Mouse (Mus musculus): ENCODE data around the gene Rnf186.
A peak's percentile ranks its signal among the peaks of the same experiment; 100 is the strongest.
"Not testable (repeated sequence)": the region's sequence is repeated elsewhere in the genome, so short reads cannot be mapped to it uniquely, and the experiment has no call there.

The Rnf186 gene

GRCm38 (mm10) chr4:138972139-138972826 lies 5.4 kb downstream of the Rnf186 start:
- no peak for DNase-seq

GRCm38 (mm10) chr4:138972827-138973718 lies 6.2 kb downstream of the Rnf186 start, which contains the start of gene Tmco4:
Tmco4 (plus strand) TSS chr4:138972888.
- DNase-seq: peak; percentile 34

- DNase-seq: no peak
Observed at GRCm38 (mm10) chr4:138973719-138974115, 6.8 kb downstream of the Rnf186 start.

GRCm38 (mm10) chr4:138974540-138974939 lies 7.6 kb downstream of the Rnf186 start:
- not testable (repeated sequence) for DNase-seq

- DNase-seq: no peak
Observed at GRCm38 (mm10) chr4:138975194-138975593, 8.3 kb downstream of the Rnf186 start.

GRCm38 (mm10) chr4:138976046-138976445 lies 9.1 kb downstream of the Rnf186 start:
- no peak for DNase-seq

GRCm38 (mm10) chr4:138980021-138980420 lies 13.1 kb downstream of the Rnf186 start:
- DNase-seq: no peak

- no peak for DNase-seq
Observed at GRCm38 (mm10) chr4:138980771-138981420, 14.0 kb downstream of the Rnf186 start.

- DNase-seq: no peak
Observed at GRCm38 (mm10) chr4:138983422-138983821, 16.5 kb downstream of the Rnf186 start.

GRCm38 (mm10) chr4:138984744-138985143 lies 17.8 kb downstream of the Rnf186 start:
- no peak for DNase-seq

- DNase-seq: no peak
Observed at GRCm38 (mm10) chr4:138986280-138986679, 19.4 kb downstream of the Rnf186 start.

GRCm38 (mm10) chr4:138994389-138994788 lies 27.5 kb downstream of the Rnf186 start:
- DNase-seq: no peak

GRCm38 (mm10) chr4:138996410-138996809 lies 29.5 kb downstream of the Rnf186 start:
- no peak for DNase-seq

- DNase-seq: no peak
Observed at GRCm38 (mm10) chr4:138997121-138997520, 30.2 kb downstream of the Rnf186 start.

- DNase-seq: peak; percentile 22
Observed at GRCm38 (mm10) chr4:138998611-138999010, 31.7 kb downstream of the Rnf186 start.

- DNase-seq: no peak
Observed at GRCm38 (mm10) chr4:139001026-139001425, 34.1 kb downstream of the Rnf186 start.

- no peak for DNase-seq
Observed at GRCm38 (mm10) chr4:139001433-139001832, 34.5 kb downstream of the Rnf186 start.

- no peak for DNase-seq
Observed at GRCm38 (mm10) chr4:139004067-139004466, 37.2 kb downstream of the Rnf186 start.

- DNase-seq: no peak
Observed at GRCm38 (mm10) chr4:139005214-139005613, 38.3 kb downstream of the Rnf186 start.

GRCm38 (mm10) chr4:139007353-139007752 lies 40.4 kb downstream of the Rnf186 start:
- no peak for DNase-seq

GRCm38 (mm10) chr4:139007981-139008536 lies 41.1 kb downstream of the Rnf186 start:
- DNase-seq: no peak

GRCm38 (mm10) chr4:139011201-139011702 lies 44.3 kb downstream of the Rnf186 start:
- no peak for DNase-seq

- DNase-seq: no peak
Observed at GRCm38 (mm10) chr4:139013281-139013680, 46.4 kb downstream of the Rnf186 start.
